Mouse (Mus musculus): ENCODE measurements around the gene Zfp663. TPM values are rescaled to one million over a fixed set of nuclear protein-coding genes. Genes with fewer than 3 reads are reported as not detected.

Gene Zfp663
- polyA plus RNA-seq, 1 experiment, result not detected

- no peak for TF ChIP-seq GATA1 (IDR thresholded peaks at IDR 0.05; ENCODE audit: low read length)
Observed at GRCm38 (mm10) chr2:165316837-165317473, 51.6 kb downstream of the Zfp663 start.

GRCm38 (mm10) chr2:165316204-165316603 lies 52.3 kb downstream of the Zfp663 start:
- no peak for TF ChIP-seq GATA1 (IDR thresholded peaks at IDR 0.05; ENCODE audit: low read length)

GRCm38 (mm10) chr2:165314197-165314596 lies 54.3 kb downstream of the Zfp663 start:
- TF ChIP-seq GATA1 (IDR thresholded peaks at IDR 0.05; ENCODE audit: low read length), result no peak

- TF ChIP-seq GATA1 (IDR thresholded peaks at IDR 0.05; ENCODE audit: low read length), result no peak
Observed at GRCm38 (mm10) chr2:165312381-165312780, 56.1 kb downstream of the Zfp663 start.

GRCm38 (mm10) chr2:165311577-165311976 lies 57.0 kb downstream of the Zfp663 start:
- no peak for TF ChIP-seq GATA1 (IDR thresholded peaks at IDR 0.05; ENCODE audit: low read length)

- no peak for TF ChIP-seq GATA1 (IDR thresholded peaks at IDR 0.05; ENCODE audit: low read length)
Observed at GRCm38 (mm10) chr2:165310818-165311425, 57.6 kb downstream of the Zfp663 start.

DNA sequence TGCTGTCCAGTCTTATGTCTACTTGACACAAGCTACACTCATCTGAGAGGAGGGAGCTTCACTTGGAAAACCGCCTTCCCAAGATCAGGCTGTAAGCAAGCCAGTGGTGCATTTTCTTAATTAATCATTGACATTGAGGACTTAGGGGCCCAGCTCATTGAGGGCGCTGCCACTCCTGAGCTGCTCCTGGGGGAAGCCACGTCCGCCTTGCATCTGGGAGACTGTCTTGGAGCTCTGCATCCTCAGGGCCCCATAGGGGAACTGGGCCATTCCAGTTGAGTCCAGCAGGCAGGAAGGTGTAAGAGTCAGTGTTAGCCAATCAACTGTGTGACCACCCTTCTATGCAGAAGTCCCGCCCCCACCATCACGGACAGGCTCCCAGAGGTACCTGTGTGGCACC lies 60.7 kb downstream of the Zfp663 start:
- no peak for TF ChIP-seq GATA1 (IDR thresholded peaks at IDR 0.05; ENCODE audit: low read length)

DNA sequence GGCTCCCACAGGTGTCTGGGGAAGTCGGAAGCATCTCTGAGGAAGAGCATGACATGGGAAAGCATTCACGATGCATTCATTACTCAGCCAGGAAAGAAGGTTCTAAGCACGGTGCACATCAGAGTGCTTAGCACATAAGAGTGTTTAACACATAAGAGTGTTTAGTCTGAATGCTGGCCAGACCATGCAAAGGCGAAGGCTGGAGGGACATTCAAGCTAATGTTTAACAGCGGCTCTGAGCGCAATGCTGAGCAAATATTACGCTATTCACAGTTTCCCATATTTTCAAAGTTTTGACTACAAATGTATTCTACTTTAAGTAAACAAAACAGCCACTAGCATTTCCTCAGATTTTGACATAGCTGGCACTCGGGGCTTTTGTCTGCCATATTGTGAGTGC lies 63.1 kb downstream of the Zfp663 start:
- no peak for TF ChIP-seq GATA1 (IDR thresholded peaks at IDR 0.05; ENCODE audit: low read length)

DNA sequence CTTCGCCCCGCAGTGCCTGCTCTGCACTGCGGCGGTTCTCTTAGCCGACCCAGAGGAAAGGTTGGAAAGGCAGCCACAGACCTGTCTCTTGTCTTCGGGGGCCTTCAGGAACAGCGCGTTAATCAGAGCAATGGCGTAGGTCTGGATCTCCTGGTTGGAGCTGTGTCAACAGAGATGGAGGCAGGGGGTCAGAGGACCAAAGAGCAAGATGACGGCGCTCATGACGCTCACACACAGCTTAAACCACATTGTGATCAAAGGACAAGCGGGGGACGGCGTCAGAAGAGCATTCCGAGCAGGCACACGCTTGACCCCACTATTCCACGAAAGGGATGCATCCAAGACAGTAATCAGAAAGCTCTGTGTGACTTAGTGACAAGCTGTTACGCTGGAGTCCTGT lies 63.7 kb downstream of the Zfp663 start:
- no peak for TF ChIP-seq GATA1 (IDR thresholded peaks at IDR 0.05; ENCODE audit: low read length)

DNA sequence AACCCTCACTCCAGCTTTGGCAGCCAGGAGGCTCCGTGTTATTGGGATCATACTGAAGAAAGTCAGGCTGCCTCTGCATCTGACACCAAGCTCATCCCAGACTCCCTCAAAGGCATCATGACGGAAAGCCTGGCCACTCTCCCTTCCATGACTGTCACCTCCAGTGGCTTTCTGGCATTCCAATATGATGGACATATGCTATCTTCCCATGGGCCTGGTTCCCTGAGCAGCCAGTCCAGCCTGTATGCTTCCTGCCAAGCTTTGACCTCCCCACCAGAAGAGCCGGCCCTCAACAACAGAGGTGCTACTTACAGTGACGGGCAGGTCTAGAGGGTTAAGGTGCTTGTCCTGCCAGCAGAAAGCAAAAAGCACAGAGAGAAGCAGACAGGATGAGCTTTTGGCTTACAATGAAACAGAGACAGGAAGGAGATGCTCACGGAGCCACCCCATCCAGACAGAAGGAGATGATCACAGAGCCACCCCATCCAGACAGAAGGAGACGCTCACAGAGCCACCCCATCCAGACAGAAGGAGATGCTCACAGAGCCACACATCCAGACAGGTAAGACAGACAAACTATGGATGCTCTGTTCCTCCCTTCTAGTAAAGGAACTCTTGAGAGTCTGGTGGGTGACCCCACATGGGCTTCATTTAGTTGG lies 65.0 kb downstream of the Zfp663 start:
- no peak for TF ChIP-seq GATA1 (IDR thresholded peaks at IDR 0.05; ENCODE audit: low read length)

- TF ChIP-seq GATA1 (IDR thresholded peaks at IDR 0.05; ENCODE audit: low read length), result no peak
Observed at GRCm38 (mm10) chr2:165301409-165301808, 67.1 kb downstream of the Zfp663 start.

Other genes with a start within 250 kb of the Zfp663 start
- gene Cdh22, start 133.9 kb downstream of the Zfp663 start, polyA plus RNA-seq (2012), result not detected in 2 replicates
- 87.4 and 92.8 TPM in 2 replicates for gene Slc35c2, start 80.9 kb downstream of the Zfp663 start, polyA plus RNA-seq (2012)
- gene Elmo2, start 42.2 kb downstream of the Zfp663 start, polyA plus RNA-seq (2012), result 6.9 and 21.4 TPM in 2 replicates
- not detected in 2 replicates for gene Zfp334, start 19.5 kb upstream of the Zfp663 start, polyA plus RNA-seq (2012)
- gene Ocstamp, start 31.7 kb upstream of the Zfp663 start, polyA plus RNA-seq (2012), result not detected in 2 replicates
- gene Slc13a3, start 104.5 kb upstream of the Zfp663 start, polyA plus RNA-seq (2012), result not detected in 2 replicates
- 24.6 and 27.6 TPM in 2 replicates for gene Trp53rka, start 124.6 kb upstream of the Zfp663 start, polyA plus RNA-seq (2012)
- gene Slc2a10, start 135.1 kb upstream of the Zfp663 start, polyA plus RNA-seq (2012), result not detected in 2 replicates
- gene Eya2, start 226.3 kb upstream of the Zfp663 start, polyA plus RNA-seq (2012), result not detected in 2 replicates

Measured in G1E-ER4 (cell line).